Comparison of ENCODE assay signal across 9 mouse cellular contexts in the genomic region with DNA sequence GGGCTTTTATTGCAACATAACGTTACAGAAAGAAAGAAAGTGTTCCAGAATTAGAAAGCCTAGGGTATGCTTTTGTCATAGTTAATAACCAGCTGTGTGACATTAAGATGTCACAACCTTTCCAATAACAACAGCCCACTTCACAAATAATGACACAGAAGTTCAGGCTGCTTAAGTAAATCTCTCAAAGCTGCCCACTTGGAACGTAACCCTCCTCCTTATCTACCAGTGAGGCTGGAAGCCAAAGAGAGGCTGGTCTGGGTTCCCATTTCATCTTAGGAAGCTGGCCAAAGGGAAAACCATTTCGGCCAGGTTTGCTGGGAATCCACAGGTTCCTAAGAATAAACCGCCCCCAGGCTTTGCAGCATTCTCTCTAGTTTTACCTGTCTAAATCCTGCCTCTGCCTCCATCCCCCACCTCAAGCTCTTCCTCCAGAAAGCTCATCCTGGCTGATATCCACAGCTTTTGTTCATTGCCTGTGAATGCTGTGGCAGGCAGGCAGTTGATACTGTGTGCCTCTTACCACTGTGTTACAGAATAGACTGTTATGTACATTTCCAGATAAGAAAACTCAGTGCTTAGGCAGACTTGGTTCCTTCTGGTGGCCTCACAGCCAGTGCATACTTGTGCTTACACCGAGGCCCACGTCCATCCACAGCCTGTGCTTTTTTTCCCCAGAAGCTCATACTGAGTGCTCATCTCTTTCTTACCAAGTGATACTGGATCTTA. TPM values are rescaled to one million over a fixed set of nuclear protein-coding genes. Genes with fewer than 3 reads are reported as not detected.
DNase-seq lines count a peak whose midpoint lies in the region; ATAC-seq and TF ChIP-seq lines count a peak whose summit lies in the region.
"Had no signal": no experiment of that assay in that cellular context is flagged by ENCODE, and none has a peak within 500 bp of the region (broad histone marks: within the 10 kb centered on the region; RNA-seq: fewer than 3 reads in every experiment).

No protein-coding gene starts in this region.

- no peak for DNase-seq in embryonic facial prominence, embryonic 10.5 days (ENCODE audit: low spot score)
- DNase-seq in heart, postnatal 10 days, result peak; percentile 36
- no peak for DNase-seq in midbrain, embryonic 10.5 days (ENCODE audit: low spot score)
- no peak for DNase-seq in left cerebral cortex, adult 18-20 months (ENCODE audit: low spot score in 2 of 2)
- no peak for DNase-seq in testis, postnatal 10 days (ENCODE audit: low spot score)
- DNase-seq: kidney, postnatal 14 days had no signal

- no peak overlapping the region for H3K9ac ChIP-seq in ES-Bruce4 (ENCODE audit: low read depth, poor library complexity, severe bottlenecking)
- H3K9ac ChIP-seq: limb, embryonic 15.5 days had no signal

- peak overlapping the region; percentile 59 for H3K27ac ChIP-seq in ES-Bruce4 (ENCODE audit: insufficient read depth, low read length)
- peak overlapping the region; percentile 67 for H3K27ac ChIP-seq in embryonic facial prominence, embryonic 10.5 days (replicated peaks)
- H3K27ac ChIP-seq in midbrain, embryonic 10.5 days (replicated peaks), result peak overlapping the region; percentile 87
- H3K27ac ChIP-seq: limb, embryonic 15.5 days had no signal

- H3K4me1 ChIP-seq in ES-Bruce4 (ENCODE audit: control insufficient read depth, insufficient read depth, low read length), result peaks cover 2% of the 10 kb centered on the region
- peaks cover 55% of the 10 kb centered on the region for H3K4me1 ChIP-seq in embryonic facial prominence, embryonic 10.5 days
- peaks cover 76% of the 10 kb centered on the region for H3K4me1 ChIP-seq in midbrain, embryonic 10.5 days

- 33% methylated on average over 6 of the region's 6 CpGs for WGBS in embryonic facial prominence, embryonic 10.5 days
- WGBS in midbrain, embryonic 10.5 days, result 30% methylated on average over 6 of the region's 6 CpGs

- ATAC-seq in erythroid progenitor cell, adult 5-6 weeks (replicated peaks; ENCODE audit: low FRiP score, poor library complexity, severe bottlenecking), result no peak

- H3K36me3 ChIP-seq in ES-Bruce4 (ENCODE audit: control insufficient read depth, insufficient read depth, low read length, poor library complexity, severe bottlenecking), result no peaks in the 10 kb centered on the region
- no peaks in the 10 kb centered on the region for H3K36me3 ChIP-seq in embryonic facial prominence, embryonic 10.5 days (replicated peaks)
- no peaks in the 10 kb centered on the region for H3K36me3 ChIP-seq in midbrain, embryonic 10.5 days
- H3K36me3 ChIP-seq: limb, embryonic 15.5 days had no signal

- intact Hi-C loops in heart, postnatal 10 days (cut with DNase I), result loop anchor here (5.0 kb wide), 3 partner anchors 96 to 221 kb away; no protein-coding TSS in a partner anchor

- no peaks in the 10 kb centered on the region for H3K9me3 ChIP-seq in ES-Bruce4 (replicated peaks; ENCODE audit: control insufficient read depth, insufficient read depth, low read length, poor library complexity, severe bottlenecking)
- no peaks in the 10 kb centered on the region for H3K9me3 ChIP-seq in embryonic facial prominence, embryonic 10.5 days
- H3K9me3 ChIP-seq in midbrain, embryonic 10.5 days (replicated peaks), result no peaks in the 10 kb centered on the region
- H3K9me3 ChIP-seq: limb, embryonic 15.5 days had no signal

- no peak for TF ChIP-seq POLR2A in ES-Bruce4 (IDR thresholded peaks at IDR 0.05; ENCODE audit: insufficient read depth, low read length)

- no peak for TF ChIP-seq EP300 in ES-Bruce4 (IDR thresholded peaks at IDR 0.05; ENCODE audit: insufficient read depth, low read depth, low read length)

- H3K4me3 ChIP-seq in ES-Bruce4 (ENCODE audit: low read depth, low read length), result no peak overlapping the region
- H3K4me3 ChIP-seq in embryonic facial prominence, embryonic 10.5 days, result no peak overlapping the region
- H3K4me3 ChIP-seq in midbrain, embryonic 10.5 days, result 0 out of 2 replicates have a peak overlapping the region, but pooled peaks have one; percentile 1
- H3K4me3 ChIP-seq: limb, embryonic 15.5 days had no signal

- no peak for TF ChIP-seq CTCF in ES-Bruce4 (IDR thresholded peaks at IDR 0.05; ENCODE audit: low read depth, low read length)

- no peaks in the 10 kb centered on the region for H3K27me3 ChIP-seq in ES-Bruce4 (ENCODE audit: control insufficient read depth, insufficient read depth, low read length, poor library complexity, severe bottlenecking)
- H3K27me3 ChIP-seq in embryonic facial prominence, embryonic 10.5 days (replicated peaks; ENCODE audit: low read depth, poor library complexity, severe bottlenecking), result no peaks in the 10 kb centered on the region
- H3K27me3 ChIP-seq in midbrain, embryonic 10.5 days (ENCODE audit: low read depth, poor library complexity, severe bottlenecking), result 0 out of 2 replicates have a peak, but pooled peaks cover 6% of the 10 kb centered on the region
- H3K27me3 ChIP-seq: limb, embryonic 15.5 days had no signal

RNA-seq across cellular contexts. Expression of a gene that starts 12.8 kb away (rescaled TPM):
- 55.0 and 58.9 TPM in 2 replicates for polyA plus RNA-seq in ES-Bruce4 (2011; ENCODE audit: insufficient read depth, insufficient read length, low read depth, missing spikeins)
- polyA plus RNA-seq in embryonic facial prominence, embryonic 10.5 days (2016; fragmentation: Nextera tagmentation; extraction: Ambion mirVana), result 56.2 and 58.3 TPM in 2 replicates
- total RNA-seq in heart, postnatal 10 days (2021), result 10 to 100 TPM; 62.7 to 67.0 TPM
- 54.7 and 56.3 TPM in 2 replicates for polyA plus RNA-seq in midbrain, embryonic 10.5 days (2016; fragmentation: Nextera tagmentation; extraction: Ambion mirVana)
- 10 to 100 TPM; 55.8 to 57.3 TPM for total RNA-seq in left cerebral cortex, adult 18-20 months (2021)
- 0.84 and 1.4 TPM in 2 replicates for total RNA-seq in erythroid progenitor cell, adult 5-6 weeks (2015; ENCODE audit: low replicate concordance)
- total RNA-seq in erythroid progenitor cell, adult 5-6 weeks (2017; ENCODE audit: low replicate concordance), result 1.3 and 9.0 TPM in 2 replicates

Comparison
In these comparisons a context has a peak if more than half of its experiments do, and no peak if none do; other contexts are left out.
1. DNase-seq: peak in heart, postnatal 10 days (2 of 2); none in embryonic facial prominence, embryonic 10.5 days (single experiment), midbrain, embryonic 10.5 days (single experiment), left cerebral cortex, adult 18-20 months (0 of 2) and testis, postnatal 10 days (single experiment).
2. RNA of a gene that starts 12.8 kb away (total RNA-seq): 62.7 to 67.0 TPM in heart, postnatal 10 days and 55.8 to 57.3 TPM in left cerebral cortex, adult 18-20 months; 0.84 to 9.0 TPM in erythroid progenitor cell, adult 5-6 weeks; every median in the first group is over 4 times any median in the second.
3. Peak in every context shown above with its lines, with median percentiles within 50 percentile points of each other: H3K27ac ChIP-seq.